Mouse (Mus musculus): ENCODE measurements around the gene Epb41l4b. TPM values are rescaled to one million over a fixed set of nuclear protein-coding genes. Genes with fewer than 3 reads are reported as not detected.

The Epb41l4b gene
- polyA plus RNA-seq (2017; shearing (Covaris generic)), result 0.41 TPM

DNA sequence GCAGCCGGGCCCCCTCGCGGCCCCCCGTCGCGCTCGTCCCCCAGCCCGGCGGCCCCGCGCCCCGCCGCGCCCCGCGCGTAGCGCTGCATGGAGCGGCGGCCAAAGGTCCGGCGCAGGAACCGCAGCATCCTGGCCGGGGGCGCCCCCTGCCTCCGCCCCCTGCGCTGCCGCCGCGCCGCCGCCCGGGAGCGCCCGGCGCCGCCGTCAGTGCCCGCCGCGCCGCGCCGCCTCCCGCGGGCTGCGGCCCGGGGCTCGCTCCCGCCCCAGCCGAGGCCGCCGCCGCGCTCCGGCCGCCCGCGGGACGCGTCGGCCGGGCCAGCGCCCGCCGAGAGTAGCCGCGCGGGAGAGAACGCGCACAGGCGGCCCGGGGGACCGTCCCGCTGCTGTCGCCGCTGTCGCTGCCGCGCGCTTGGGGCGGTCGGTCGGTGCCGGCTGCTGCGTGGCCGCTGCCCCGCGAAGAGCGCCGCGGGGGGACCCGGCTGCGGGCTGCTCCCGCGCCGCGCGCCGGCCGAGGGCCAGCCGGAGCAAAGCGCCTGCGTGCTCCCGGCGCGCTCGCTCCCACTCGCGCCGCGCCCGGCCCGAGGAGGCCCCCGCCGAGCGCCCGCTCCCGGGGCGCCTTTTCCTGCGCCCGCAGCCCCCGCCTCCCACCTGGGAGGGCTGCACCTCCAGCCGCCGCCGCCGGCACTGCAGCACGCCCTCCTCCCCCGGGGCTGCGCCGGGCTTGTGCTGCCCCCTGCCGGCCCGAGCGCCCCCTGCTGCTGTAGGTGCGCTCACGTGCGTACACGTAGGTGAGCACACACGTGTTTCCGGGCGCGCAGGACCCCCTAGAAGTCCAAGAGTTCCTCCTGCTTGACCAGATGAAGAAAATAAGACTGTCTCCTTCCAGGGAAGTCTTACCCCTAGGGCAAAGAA is at the start of gene Epb41l4b:
Epb41l4b (minus strand) TSS at position 412 of the 912 bp plus-strand sequence.

GRCm38 (mm10) chr4:56990215-56990584 is 153.0 kb downstream of the Epb41l4b start, which contains the start of gene Frrs1l:
Gene Frrs1l, minus strand, starts transcription at chr4:56990391.

GRCm38 (mm10) chr4:56946641-56947640 is 196.3 kb downstream of the Epb41l4b start, which contains the start of gene Tmem245:
Gene Tmem245, minus strand, starts transcription at chr4:56947437.

Other genes starting within 250 kb of the Epb41l4b start
- gene Tmem245, start 196.0 kb downstream of the Epb41l4b start, polyA plus RNA-seq (2017; shearing (Covaris generic)), result 10.8 TPM
- not detected for gene Frrs1l, start 153.0 kb downstream of the Epb41l4b start, polyA plus RNA-seq (2017; shearing (Covaris generic))
- 6.9 TPM for gene Ptpn3, start 158.4 kb upstream of the Epb41l4b start, polyA plus RNA-seq (2017; shearing (Covaris generic))